Mouse (Mus musculus): Measurements from ENCODE around the gene Ebf1. TPM values are rescaled to one million over a fixed set of nuclear protein-coding genes. Genes with fewer than 3 reads are reported as not detected.

Ebf1 gene
- polyA plus RNA-seq, 1 experiment from 2014 or later: 30.7 TPM

DNA sequence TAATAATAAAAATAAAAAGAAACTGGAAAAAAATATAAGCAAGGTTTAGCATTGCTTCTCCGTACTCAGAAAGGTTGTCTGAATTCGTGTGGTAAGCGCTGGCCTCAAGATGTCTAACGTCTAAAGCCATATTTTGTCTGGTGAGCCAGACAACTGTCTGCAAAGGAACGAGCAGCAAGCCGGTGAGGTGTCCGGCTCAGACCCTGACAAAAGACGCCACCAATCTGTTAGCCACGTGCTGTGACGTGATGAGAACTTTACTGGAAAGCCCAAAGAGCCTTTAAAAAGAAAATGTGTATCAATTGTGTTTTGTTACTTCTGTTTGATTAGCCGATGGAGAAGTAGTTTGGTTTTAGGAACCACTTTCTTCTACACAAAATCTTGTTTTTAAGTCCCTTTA, 390.2 kb downstream of the Ebf1 start:
- H3K9me3 ChIP-seq (replicated peaks): no peaks in the 10 kb centered on the region
- WGBS: 50% methylated on average over 11 of the region's 11 CpGs
- no peak overlapping the region for H3K4me3 ChIP-seq
- H3K9ac ChIP-seq: no peak overlapping the region
- H3K36me3 ChIP-seq (ENCODE audit: poor library complexity, severe bottlenecking): no peaks in the 10 kb centered on the region
- no peak overlapping the region for H3K4me2 ChIP-seq
- H3K27ac ChIP-seq: no peak overlapping the region
- peaks cover 6% of the 10 kb centered on the region; the same call in 1 of the 2 replicates for H3K4me1 ChIP-seq
- ATAC-seq: no peak
- H3K27me3 ChIP-seq: peaks cover 27% of the 10 kb centered on the region; the same call in 1 of the 2 replicates

DNA sequence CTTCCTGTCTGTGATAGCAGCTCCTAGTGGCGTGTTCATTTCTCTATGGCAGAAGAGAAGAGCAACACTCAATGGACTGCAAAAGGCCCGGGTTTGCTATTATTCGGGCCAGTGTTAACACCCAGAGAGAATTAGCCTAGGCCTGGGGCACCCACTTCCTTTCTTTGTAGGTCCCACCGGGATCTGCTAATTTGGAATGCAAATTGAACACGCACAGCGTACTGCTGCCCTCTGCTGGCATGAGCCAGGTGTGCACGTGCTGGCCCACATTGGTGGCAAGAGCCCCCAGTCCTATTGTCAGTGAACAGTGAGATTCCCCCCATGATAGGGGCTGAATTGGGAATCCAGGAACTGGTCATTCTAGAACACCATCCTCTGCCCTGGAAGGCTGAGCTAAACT, 391.0 kb downstream of the Ebf1 start:
- under 1% methylated on average over 7 of the region's 7 CpGs for WGBS
- peaks cover 6% of the 10 kb centered on the region; the same call in 1 of the 2 replicates for H3K4me1 ChIP-seq
- H3K27ac ChIP-seq: no peak overlapping the region
- peak overlapping the region; percentile 39 for H3K4me2 ChIP-seq
- H3K9ac ChIP-seq: no peak overlapping the region
- peaks cover 27% of the 10 kb centered on the region; the same call in 1 of the 2 replicates for H3K27me3 ChIP-seq
- no peaks in the 10 kb centered on the region for H3K9me3 ChIP-seq (replicated peaks)
- H3K36me3 ChIP-seq (ENCODE audit: poor library complexity, severe bottlenecking): no peaks in the 10 kb centered on the region
- ATAC-seq: peak; percentile 65
- no peak overlapping the region for H3K4me3 ChIP-seq

GRCm38 (mm10) chr11:45008760-45009159, 391.6 kb downstream of the Ebf1 start:
- H3K4me3 ChIP-seq: no peak overlapping the region
- peak; percentile 38; the same call in 1 of the 2 replicates for ATAC-seq
- peaks cover 3% of the 10 kb centered on the region; the same call in 1 of the 2 replicates for H3K4me1 ChIP-seq
- WGBS: 88% methylated on average over 5 of the region's 5 CpGs
- peaks cover under 1% of the 10 kb centered on the region; the same call in 1 of the 2 replicates for H3K9me3 ChIP-seq (replicated peaks)
- H3K27ac ChIP-seq: no peak overlapping the region
- no peak overlapping the region for H3K4me2 ChIP-seq
- H3K27me3 ChIP-seq: peaks cover 24% of the 10 kb centered on the region; the same call in 1 of the 2 replicates
- no peaks in the 10 kb centered on the region for H3K36me3 ChIP-seq (ENCODE audit: poor library complexity, severe bottlenecking)
- no peak overlapping the region for H3K9ac ChIP-seq

DNA sequence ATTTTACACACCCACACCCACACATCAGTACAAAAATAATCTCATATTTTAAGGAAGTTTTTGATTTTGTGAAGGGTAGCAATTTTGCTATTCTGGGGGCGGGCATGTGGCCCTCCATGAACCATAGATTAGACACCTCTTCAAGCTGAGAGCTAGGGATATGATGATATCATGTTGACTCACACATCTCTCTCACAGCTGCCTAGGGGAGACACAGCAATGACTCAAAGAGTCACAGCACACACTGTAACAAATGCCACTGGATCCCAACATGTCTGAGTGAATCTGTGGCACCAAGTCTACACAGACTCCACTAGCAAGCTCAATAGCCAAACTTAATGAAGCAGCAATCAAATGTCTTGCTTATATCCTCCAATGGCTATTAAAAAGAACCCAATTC, 395.0 kb downstream of the Ebf1 start:
- WGBS: 82% methylated on average over 1 of the region's 1 CpGs
- H3K9me3 ChIP-seq (replicated peaks): peaks cover 4% of the 10 kb centered on the region; the same call in 1 of the 2 replicates
- no peak overlapping the region for H3K4me2 ChIP-seq
- H3K27ac ChIP-seq: no peak overlapping the region
- H3K27me3 ChIP-seq: peaks cover 14% of the 10 kb centered on the region; the same call in 1 of the 2 replicates
- no peak overlapping the region for H3K4me3 ChIP-seq
- no peaks in the 10 kb centered on the region for H3K36me3 ChIP-seq (ENCODE audit: poor library complexity, severe bottlenecking)
- ATAC-seq: no peak
- no peak overlapping the region for H3K9ac ChIP-seq
- H3K4me1 ChIP-seq: no peaks in the 10 kb centered on the region

DNA sequence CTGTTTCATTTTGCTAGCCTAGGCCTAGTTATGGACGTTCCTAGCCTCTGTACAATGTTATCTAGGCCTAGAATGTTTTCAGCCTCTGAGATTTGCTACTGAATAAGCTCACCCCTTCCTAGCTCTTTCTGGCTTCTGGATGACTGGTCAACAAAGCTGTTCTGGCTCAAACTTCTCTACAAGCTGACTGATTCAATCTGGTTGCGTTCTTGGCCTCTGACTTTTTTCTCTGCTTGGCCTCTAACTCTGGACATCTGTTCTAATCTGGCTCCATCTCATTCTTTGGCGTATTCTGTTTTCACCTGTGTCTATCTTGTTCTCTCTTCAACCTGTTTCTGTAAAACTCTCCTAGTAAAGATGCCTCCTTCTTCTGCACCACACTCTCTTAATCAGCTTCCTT, 400.4 kb downstream of the Ebf1 start:
- 84% methylated on average over 3 of the region's 3 CpGs for WGBS
- no peaks in the 10 kb centered on the region for H3K4me1 ChIP-seq
- H3K9me3 ChIP-seq (replicated peaks): peaks cover 4% of the 10 kb centered on the region; the same call in 1 of the 2 replicates
- H3K36me3 ChIP-seq (ENCODE audit: poor library complexity, severe bottlenecking): no peaks in the 10 kb centered on the region
- no peak for ATAC-seq
- no peak overlapping the region for H3K4me3 ChIP-seq
- H3K27ac ChIP-seq: no peak overlapping the region
- no peak overlapping the region for H3K9ac ChIP-seq
- H3K27me3 ChIP-seq: no peaks in the 10 kb centered on the region
- no peak overlapping the region for H3K4me2 ChIP-seq

DNA sequence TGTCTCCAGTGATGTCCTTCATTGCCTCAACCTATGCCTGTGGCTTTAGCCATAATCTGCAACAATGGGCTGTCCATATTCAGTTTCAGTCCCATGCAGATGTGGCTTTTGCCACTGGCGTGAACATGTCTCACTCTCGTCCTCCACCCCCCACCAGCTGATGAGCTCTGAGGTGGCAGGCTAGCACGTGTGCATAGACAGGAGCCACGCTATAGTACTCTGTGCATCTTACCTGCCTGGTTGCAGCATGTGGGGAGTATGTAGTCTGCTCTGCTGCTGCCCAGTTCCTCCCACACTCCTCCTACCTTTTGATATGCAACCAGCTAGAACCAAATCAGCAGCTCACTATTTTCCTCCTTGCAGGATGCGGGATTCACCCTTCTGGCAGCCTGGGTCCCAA, 408.9 kb downstream of the Ebf1 start:
- no peak for ATAC-seq
- H3K4me1 ChIP-seq: peaks cover 13% of the 10 kb centered on the region
- no peaks in the 10 kb centered on the region for H3K27me3 ChIP-seq
- no peak overlapping the region for H3K4me3 ChIP-seq
- no peak overlapping the region for H3K4me2 ChIP-seq
- 75% methylated on average over 5 of the region's 5 CpGs for WGBS
- H3K36me3 ChIP-seq (ENCODE audit: poor library complexity, severe bottlenecking): no peaks in the 10 kb centered on the region
- no peak overlapping the region for H3K9ac ChIP-seq
- no peak overlapping the region for H3K27ac ChIP-seq
- no peaks in the 10 kb centered on the region for H3K9me3 ChIP-seq (replicated peaks)

DNA sequence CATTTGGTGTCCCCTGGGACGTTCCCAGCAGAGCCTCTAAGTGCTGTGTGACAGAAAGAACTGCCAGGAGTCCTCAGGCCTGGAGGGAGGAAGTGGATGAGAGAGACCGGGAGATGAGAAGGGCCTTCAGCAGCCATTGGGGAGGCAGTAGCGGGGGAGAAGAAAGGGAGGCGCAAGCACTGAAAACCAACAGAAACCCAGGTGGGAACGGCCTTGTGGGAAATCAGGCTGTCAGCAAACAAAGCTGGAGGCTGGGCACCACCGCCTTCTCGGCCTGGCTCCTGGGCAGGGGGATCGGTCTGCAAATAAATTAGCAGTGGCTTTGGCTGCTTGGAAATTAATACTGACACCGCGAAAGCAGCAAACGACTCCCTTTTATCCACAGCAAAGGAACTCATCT, 409.6 kb downstream of the Ebf1 start:
- Histone ChIP-seq H3K4me1 (peaks cover 13% of the 10 kb centered on the region), H3K4me3 (no peak overlapping the region), H3K9ac (peak overlapping the region; percentile 37; the same call in 1 of the 2 replicates), H3K4me2 (peak overlapping the region; percentile 29; the same call in 1 of the 2 replicates), H3K36me3 (ENCODE audit: poor library complexity, severe bottlenecking) (no peaks in the 10 kb centered on the region), H3K9me3 (replicated peaks) (no peaks in the 10 kb centered on the region), H3K27ac (no peak overlapping the region), H3K27me3 (no peaks in the 10 kb centered on the region)
- ATAC-seq: no peak; the same call in 1 of the 2 replicates
- 6% methylated on average over 11 of the region's 11 CpGs for WGBS

GRCm38 (mm10) chr11:45027076-45027475, 410.0 kb downstream of the Ebf1 start:
- WGBS: 44% methylated on average over 7 of the region's 7 CpGs
- ATAC-seq: no peak; the same call in 1 of the 2 replicates
- H3K36me3 ChIP-seq (ENCODE audit: poor library complexity, severe bottlenecking): no peaks in the 10 kb centered on the region
- H3K9me3 ChIP-seq (replicated peaks): no peaks in the 10 kb centered on the region
- H3K27ac ChIP-seq: no peak overlapping the region
- peak overlapping the region; percentile 37; the same call in 1 of the 2 replicates for H3K9ac ChIP-seq
- H3K27me3 ChIP-seq: no peaks in the 10 kb centered on the region
- H3K4me3 ChIP-seq: no peak overlapping the region
- peaks cover 13% of the 10 kb centered on the region for H3K4me1 ChIP-seq
- peak overlapping the region; percentile 29; the same call in 1 of the 2 replicates for H3K4me2 ChIP-seq

DNA sequence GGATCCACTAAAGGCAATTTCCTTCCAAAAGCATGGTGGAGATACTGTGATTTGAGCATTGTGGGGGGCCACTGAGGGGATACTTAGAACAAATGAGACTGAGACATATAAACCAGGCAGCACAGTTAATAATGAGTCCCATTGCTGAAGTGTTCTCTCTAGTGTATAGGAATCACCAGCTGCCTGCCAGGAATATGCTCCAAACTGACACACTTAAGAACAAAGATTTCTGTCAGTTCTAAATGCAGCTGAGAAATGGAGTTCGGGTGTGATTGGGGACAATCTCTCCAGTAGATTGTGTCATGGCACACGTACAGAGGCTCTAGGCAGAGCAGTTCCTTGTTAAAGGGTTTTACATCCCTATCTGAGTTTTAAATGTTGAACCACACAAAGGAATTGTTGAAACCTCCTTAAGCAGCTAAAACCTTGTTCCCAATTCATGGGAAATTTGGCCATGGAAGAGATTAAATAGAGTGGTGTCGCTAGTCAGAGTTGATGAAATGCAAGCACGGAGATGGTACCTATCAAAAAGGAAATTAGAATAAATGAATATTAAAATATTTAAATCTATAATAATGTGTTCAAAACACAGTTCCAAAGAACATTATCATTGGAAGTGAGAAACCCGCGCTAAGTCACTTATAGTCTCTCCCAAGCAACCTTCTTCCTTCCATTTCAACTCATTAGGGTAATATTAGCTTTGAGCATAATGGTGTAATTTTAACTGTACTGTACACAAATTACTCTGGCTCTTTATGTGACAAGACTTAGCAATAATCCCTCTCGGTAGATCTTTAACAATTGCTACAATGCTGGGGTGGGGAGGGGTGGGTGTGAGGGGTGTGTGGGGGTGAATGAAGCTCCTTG, 438.9 kb downstream of the Ebf1 start:
- H3K27ac ChIP-seq: no peak overlapping the region
- WGBS: 56% methylated on average over 7 of the region's 7 CpGs
- no peak overlapping the region for H3K4me2 ChIP-seq
- no peaks in the 10 kb centered on the region for H3K27me3 ChIP-seq
- ATAC-seq: peak; percentile 80
- H3K9ac ChIP-seq: no peak overlapping the region
- H3K4me3 ChIP-seq: no peak overlapping the region
- peaks cover 5% of the 10 kb centered on the region; the same call in 1 of the 2 replicates for H3K4me1 ChIP-seq
- no peaks in the 10 kb centered on the region for H3K36me3 ChIP-seq (ENCODE audit: poor library complexity, severe bottlenecking)
- H3K9me3 ChIP-seq (replicated peaks): no peaks in the 10 kb centered on the region

Other genes with a start within 250 kb of the Ebf1 start
- not detected in 2 replicates for gene Il12b, start 217.3 kb upstream of the Ebf1 start, polyA plus RNA-seq (2015; fragmentation: Nextera tagmentation; extraction: Ambion mirVana)
- gene Ublcp1, start 146.8 kb upstream of the Ebf1 start, polyA plus RNA-seq (2015; fragmentation: Nextera tagmentation; extraction: Ambion mirVana): 54.1 and 58.8 TPM in 2 replicates
- 78.0 and 84.3 TPM in 2 replicates for gene Rnf145, start 98.4 kb upstream of the Ebf1 start, polyA plus RNA-seq (2015; fragmentation: Nextera tagmentation; extraction: Ambion mirVana)